Mouse (Mus musculus): ENCODE measurements around the gene Fgfr2. TPM values are rescaled to one million over a fixed set of nuclear protein-coding genes. Genes with fewer than 3 reads are reported as not detected.

Gene Fgfr2
- total RNA-seq, 1 experiment, result 37.5 TPM

DNA sequence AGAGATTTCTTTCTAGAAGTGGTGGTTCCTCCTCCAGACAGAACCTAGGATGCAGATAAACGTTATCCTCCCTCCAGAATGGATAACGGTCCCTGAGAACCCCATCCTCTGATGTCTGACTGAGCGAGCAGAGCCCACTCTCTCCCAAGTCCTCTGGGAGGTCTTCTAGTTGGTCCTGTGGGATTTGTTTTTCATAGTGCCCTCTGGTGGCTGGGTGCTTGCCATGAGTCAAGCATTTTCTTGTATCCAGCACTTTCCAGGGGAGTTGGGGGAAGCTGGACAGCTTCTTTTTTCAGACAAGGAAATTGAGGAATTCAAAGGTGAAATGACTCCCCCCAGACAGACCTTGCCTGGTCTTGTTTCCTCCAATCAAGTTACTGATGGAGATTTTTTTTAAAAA lies 651.8 kb downstream of the Fgfr2 start:
- H3K9ac ChIP-seq (ENCODE audit: insufficient read depth, low read depth, low read length, poor library complexity, severe bottlenecking), result no peak overlapping the region
- in situ Hi-C loops (cut with MboI; ENCODE audit: low sequenced_read_pairs in 2 of 2, unreplicated experiment in 2 of 2), result loop anchor here in 1 of 2 experiments (10.0 kb wide), 1 partner anchor 247 kb away; no protein-coding TSS in a partner anchor
- DNase-seq (ENCODE audit: low read depth, low spot score), result peak; percentile 40
- no peaks in the 10 kb centered on the region for H3K9me3 ChIP-seq (ENCODE audit: control insufficient read depth, insufficient read depth, low read depth, low read length)
- H3K4me1 ChIP-seq (ENCODE audit: control insufficient read depth in 2 of 2, insufficient read depth in 2 of 2, low read length in 2 of 2, poor library complexity in 1 of 2), result no peaks in the 10 kb centered on the region
- no peaks in the 10 kb centered on the region for H3K36me3 ChIP-seq (ENCODE audit: control insufficient read depth, insufficient read depth, low read length, poor library complexity, severe bottlenecking)
- no peak for TF ChIP-seq HCFC1 (IDR thresholded peaks at IDR 0.05; ENCODE audit: borderline replicate concordance, insufficient read depth, low read length)
- TF ChIP-seq ZC3H11A (IDR thresholded peaks at IDR 0.05; ENCODE audit: borderline replicate concordance, low read depth, low read length), result peak; percentile 47; the same call in 1 of the 2 replicates
- TF ChIP-seq MAFK (IDR thresholded peaks at IDR 0.05; ENCODE audit: insufficient read depth, low read depth, low read length), result no peak
- no peak for TF ChIP-seq CHD2 (IDR thresholded peaks at IDR 0.05; ENCODE audit: low read depth, low read length)
- no peak for TF ChIP-seq ZNF384 (IDR thresholded peaks at IDR 0.05; ENCODE audit: low read depth, low read length)
- no peak overlapping the region for H3K27ac ChIP-seq (ENCODE audit: insufficient read depth, low read depth, low read length, poor library complexity, severe bottlenecking)
- no peak overlapping the region for H3K4me3 ChIP-seq (ENCODE audit: insufficient read depth in 1 of 2, low read depth in 1 of 2, low read length in 2 of 2, poor library complexity in 1 of 2, severe bottlenecking in 1 of 2)

DNA sequence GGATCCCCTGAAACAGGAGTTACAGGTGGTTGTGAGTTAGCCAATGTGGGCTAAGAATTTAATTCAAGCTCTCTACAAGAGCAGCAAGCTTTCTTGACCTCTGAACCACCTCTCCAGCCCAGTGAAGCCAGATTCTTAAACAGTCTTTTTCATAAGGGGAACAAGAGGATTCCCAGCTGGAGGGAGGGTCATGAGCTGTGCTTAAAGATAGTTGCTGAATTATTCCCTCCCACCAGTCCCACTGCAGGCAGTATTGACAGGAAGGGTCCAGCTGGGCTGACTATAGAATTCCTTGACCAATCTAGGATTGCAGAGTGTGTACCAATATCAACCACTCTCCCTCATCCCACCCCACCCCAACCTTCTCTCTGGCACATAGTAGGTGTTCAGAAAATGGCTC lies 654.8 kb downstream of the Fgfr2 start:
- no peak for TF ChIP-seq HCFC1 (IDR thresholded peaks at IDR 0.05; ENCODE audit: borderline replicate concordance, insufficient read depth, low read length)
- Histone ChIP-seq H3K4me3 (ENCODE audit: insufficient read depth in 1 of 2, low read depth in 1 of 2, low read length in 2 of 2, poor library complexity in 1 of 2, severe bottlenecking in 1 of 2) (no peak overlapping the region), H3K9ac (ENCODE audit: insufficient read depth, low read depth, low read length, poor library complexity, severe bottlenecking) (no peak overlapping the region), H3K27ac (ENCODE audit: insufficient read depth, low read depth, low read length, poor library complexity, severe bottlenecking) (no peak overlapping the region), H3K9me3 (ENCODE audit: control insufficient read depth, insufficient read depth, low read depth, low read length) (no peaks in the 10 kb centered on the region), H3K4me1 (ENCODE audit: control insufficient read depth in 2 of 2, insufficient read depth in 2 of 2, low read length in 2 of 2, poor library complexity in 1 of 2) (no peaks in the 10 kb centered on the region), H3K36me3 (ENCODE audit: control insufficient read depth, insufficient read depth, low read length, poor library complexity, severe bottlenecking) (no peaks in the 10 kb centered on the region)
- in situ Hi-C loops (cut with MboI; ENCODE audit: low sequenced_read_pairs in 2 of 2, unreplicated experiment in 2 of 2), result no loop called here
- DNase-seq (ENCODE audit: low read depth, low spot score), result no peak

DNA sequence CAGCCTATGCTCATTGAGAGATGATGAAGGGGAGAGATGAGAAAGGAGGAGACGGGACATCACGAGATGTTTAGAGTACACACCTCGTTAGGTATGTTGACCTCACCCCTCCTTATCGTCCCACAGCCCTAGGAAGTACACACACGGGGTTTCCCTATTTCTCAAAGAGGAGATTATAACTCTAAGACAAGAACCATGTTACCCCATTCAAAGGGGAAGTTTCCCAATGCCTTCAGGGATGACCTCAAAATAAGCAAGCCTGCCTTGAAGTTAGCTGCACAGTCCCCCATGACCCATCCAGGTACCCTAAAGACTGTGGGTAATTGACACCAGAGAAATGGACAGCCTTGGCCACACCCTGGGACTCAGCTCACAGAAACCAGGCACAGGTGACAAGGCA lies 657.3 kb downstream of the Fgfr2 start:
- no peak for DNase-seq (ENCODE audit: low read depth, low spot score)
- Histone ChIP-seq H3K4me1 (ENCODE audit: control insufficient read depth in 2 of 2, insufficient read depth in 2 of 2, low read length in 2 of 2, poor library complexity in 1 of 2) (no peaks in the 10 kb centered on the region), H3K9ac (ENCODE audit: insufficient read depth, low read depth, low read length, poor library complexity, severe bottlenecking) (no peak overlapping the region), H3K36me3 (ENCODE audit: control insufficient read depth, insufficient read depth, low read length, poor library complexity, severe bottlenecking) (no peaks in the 10 kb centered on the region), H3K9me3 (ENCODE audit: control insufficient read depth, insufficient read depth, low read depth, low read length) (no peaks in the 10 kb centered on the region), H3K4me3 (ENCODE audit: insufficient read depth in 1 of 2, low read depth in 1 of 2, low read length in 2 of 2, poor library complexity in 1 of 2, severe bottlenecking in 1 of 2) (no peak overlapping the region), H3K27ac (ENCODE audit: insufficient read depth, low read depth, low read length, poor library complexity, severe bottlenecking) (no peak overlapping the region)
- in situ Hi-C loops (cut with MboI; ENCODE audit: low sequenced_read_pairs in 2 of 2, unreplicated experiment in 2 of 2), result no loop called here
- TF ChIP-seq ZNF384 (IDR thresholded peaks at IDR 0.05; ENCODE audit: low read depth, low read length) (no peak), HCFC1 (IDR thresholded peaks at IDR 0.05; ENCODE audit: borderline replicate concordance, insufficient read depth, low read length) (no peak), MAFK (IDR thresholded peaks at IDR 0.05; ENCODE audit: insufficient read depth, low read depth, low read length) (no peak)

GRCm38 (mm10) chr7:132464894-132465293 lies 658.3 kb downstream of the Fgfr2 start:
- in situ Hi-C loops (cut with MboI; ENCODE audit: low sequenced_read_pairs in 2 of 2, unreplicated experiment in 2 of 2), result no loop called here
- DNase-seq (ENCODE audit: low read depth, low spot score), result no peak

GRCm38 (mm10) chr7:132458493-132458892 lies 664.7 kb downstream of the Fgfr2 start:
- Histone ChIP-seq H3K27ac (ENCODE audit: insufficient read depth, low read depth, low read length, poor library complexity, severe bottlenecking) (no peak overlapping the region), H3K9me3 (ENCODE audit: control insufficient read depth, insufficient read depth, low read depth, low read length) (no peaks in the 10 kb centered on the region), H3K36me3 (ENCODE audit: control insufficient read depth, insufficient read depth, low read length, poor library complexity, severe bottlenecking) (no peaks in the 10 kb centered on the region), H3K4me1 (ENCODE audit: control insufficient read depth in 2 of 2, insufficient read depth in 2 of 2, low read length in 2 of 2, poor library complexity in 1 of 2) (no peaks in the 10 kb centered on the region), H3K9ac (ENCODE audit: insufficient read depth, low read depth, low read length, poor library complexity, severe bottlenecking) (no peak overlapping the region), H3K4me3 (ENCODE audit: insufficient read depth in 1 of 2, low read depth in 1 of 2, low read length in 2 of 2, poor library complexity in 1 of 2, severe bottlenecking in 1 of 2) (no peak overlapping the region)
- in situ Hi-C loops (cut with MboI; ENCODE audit: low sequenced_read_pairs in 2 of 2, unreplicated experiment in 2 of 2), result no loop called here
- no peak for TF ChIP-seq CHD2 (IDR thresholded peaks at IDR 0.05; ENCODE audit: low read depth, low read length)
- no peak for TF ChIP-seq ZC3H11A (IDR thresholded peaks at IDR 0.05; ENCODE audit: borderline replicate concordance, low read depth, low read length)
- DNase-seq (ENCODE audit: low read depth, low spot score), result no peak

More at GRCm38 (mm10) chr7:132464894-132465293, 658.3 kb downstream of the Fgfr2 start:
- H3K27ac ChIP-seq (ENCODE audit: insufficient read depth, low read depth, low read length, poor library complexity, severe bottlenecking), result no peak overlapping the region
- TF ChIP-seq MAFK (IDR thresholded peaks at IDR 0.05; ENCODE audit: insufficient read depth, low read depth, low read length) (no peak), CHD2 (IDR thresholded peaks at IDR 0.05; ENCODE audit: low read depth, low read length) (no peak), ZC3H11A (IDR thresholded peaks at IDR 0.05; ENCODE audit: borderline replicate concordance, low read depth, low read length) (no peak), ZNF384 (IDR thresholded peaks at IDR 0.05; ENCODE audit: low read depth, low read length) (no peak), HCFC1 (IDR thresholded peaks at IDR 0.05; ENCODE audit: borderline replicate concordance, insufficient read depth, low read length) (no peak)
- H3K4me1 ChIP-seq (ENCODE audit: control insufficient read depth in 2 of 2, insufficient read depth in 2 of 2, low read length in 2 of 2, poor library complexity in 1 of 2), result no peaks in the 10 kb centered on the region
- no peak overlapping the region for H3K9ac ChIP-seq (ENCODE audit: insufficient read depth, low read depth, low read length, poor library complexity, severe bottlenecking)
- no peak overlapping the region for H3K4me3 ChIP-seq (ENCODE audit: insufficient read depth in 1 of 2, low read depth in 1 of 2, low read length in 2 of 2, poor library complexity in 1 of 2, severe bottlenecking in 1 of 2)
- no peaks in the 10 kb centered on the region for H3K9me3 ChIP-seq (ENCODE audit: control insufficient read depth, insufficient read depth, low read depth, low read length)
- no peaks in the 10 kb centered on the region for H3K36me3 ChIP-seq (ENCODE audit: control insufficient read depth, insufficient read depth, low read length, poor library complexity, severe bottlenecking)
